Mouse (Mus musculus): Measurements from ENCODE around the gene Rmdn3. TPM values are rescaled to one million over a fixed set of nuclear protein-coding genes. Genes with fewer than 3 reads are reported as not detected.

Gene Rmdn3
- polyA plus RNA-seq, 1 experiment from 2014 or later = 37.9 TPM

- no peak for ATAC-seq (ENCODE audit: borderline replicate concordance, extremely low read depth, low FRiP score, low TSS enrichment)
- H3K27me3 ChIP-seq = peaks cover 11% of the 10 kb centered on the region; the same call in 1 of the 2 replicates
These were observed 8.6 kb upstream of the Rmdn3 start for GRCm38 (mm10) chr2:119165401-119165800.

GRCm38 (mm10) chr2:119163999-119164398, 7.2 kb upstream of the Rmdn3 start:
- Histone ChIP-seq H3K9ac (no peak overlapping the region), H3K4me2 (no peak overlapping the region), H3K9me3 (no peaks in the 10 kb centered on the region), H3K4me1 (peaks cover 15% of the 10 kb centered on the region), H3K27ac (no peak overlapping the region), H3K27me3 (peaks cover 11% of the 10 kb centered on the region; the same call in 1 of the 2 replicates), H3K4me3 (no peak overlapping the region), H3K36me3 (no peaks in the 10 kb centered on the region)
- ATAC-seq (ENCODE audit: borderline replicate concordance, extremely low read depth, low FRiP score, low TSS enrichment) = no peak
- 82% methylated on average over 4 of the region's 4 CpGs for WGBS

More at GRCm38 (mm10) chr2:119165401-119165800, 8.6 kb upstream of the Rmdn3 start:
- no peaks in the 10 kb centered on the region for H3K36me3 ChIP-seq
- H3K27ac ChIP-seq = no peak overlapping the region
- H3K9ac ChIP-seq = no peak overlapping the region
- H3K4me1 ChIP-seq = peaks cover 15% of the 10 kb centered on the region
- no peak overlapping the region for H3K4me2 ChIP-seq
- H3K9me3 ChIP-seq = no peaks in the 10 kb centered on the region
- no peak overlapping the region for H3K4me3 ChIP-seq

DNA sequence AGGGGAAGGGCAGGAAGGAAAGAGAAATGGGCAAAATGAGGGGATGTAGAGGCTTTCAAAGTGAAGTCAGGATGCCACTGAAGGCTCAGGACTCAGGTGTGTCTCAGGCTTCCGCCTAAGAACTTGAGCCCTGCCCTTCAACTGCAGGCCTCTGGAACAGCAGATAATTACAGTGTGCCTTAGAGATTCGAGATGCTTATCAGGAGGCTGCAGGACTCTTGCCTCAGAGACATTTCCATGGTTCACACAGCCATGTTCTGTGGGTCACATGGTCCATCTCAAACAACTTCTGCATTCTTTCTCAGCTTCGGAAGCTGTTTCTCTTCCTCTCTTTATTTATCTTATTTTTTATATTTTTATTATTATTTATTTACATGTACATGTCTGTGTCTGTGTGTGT, 6.3 kb upstream of the Rmdn3 start:
- H3K4me1 ChIP-seq = peaks cover 14% of the 10 kb centered on the region
- H3K27me3 ChIP-seq = peaks cover 9% of the 10 kb centered on the region; the same call in 1 of the 2 replicates
- no peaks in the 10 kb centered on the region for H3K36me3 ChIP-seq
- WGBS = 49% methylated on average over 3 of the region's 3 CpGs
- no peak overlapping the region for H3K27ac ChIP-seq
- no peak overlapping the region for H3K4me2 ChIP-seq
- H3K9ac ChIP-seq = no peak overlapping the region
- H3K4me3 ChIP-seq = no peak overlapping the region
- H3K9me3 ChIP-seq = no peaks in the 10 kb centered on the region
- ATAC-seq (ENCODE audit: borderline replicate concordance, extremely low read depth, low FRiP score, low TSS enrichment) = no peak

GRCm38 (mm10) chr2:119161247-119161646, 4.4 kb upstream of the Rmdn3 start:
- Histone ChIP-seq H3K9ac (no peak overlapping the region), H3K4me2 (no peak overlapping the region), H3K27me3 (peaks cover 6% of the 10 kb centered on the region; the same call in 1 of the 2 replicates), H3K4me3 (no peak overlapping the region), H3K27ac (peak overlapping the region; percentile 44; the same call in 1 of the 2 replicates), H3K4me1 (no peaks in the 10 kb centered on the region), H3K9me3 (no peaks in the 10 kb centered on the region), H3K36me3 (no peaks in the 10 kb centered on the region)
- ATAC-seq (ENCODE audit: borderline replicate concordance, extremely low read depth, low FRiP score, low TSS enrichment) = no peak
- 16% methylated on average over 2 of the region's 2 CpGs for WGBS

DNA sequence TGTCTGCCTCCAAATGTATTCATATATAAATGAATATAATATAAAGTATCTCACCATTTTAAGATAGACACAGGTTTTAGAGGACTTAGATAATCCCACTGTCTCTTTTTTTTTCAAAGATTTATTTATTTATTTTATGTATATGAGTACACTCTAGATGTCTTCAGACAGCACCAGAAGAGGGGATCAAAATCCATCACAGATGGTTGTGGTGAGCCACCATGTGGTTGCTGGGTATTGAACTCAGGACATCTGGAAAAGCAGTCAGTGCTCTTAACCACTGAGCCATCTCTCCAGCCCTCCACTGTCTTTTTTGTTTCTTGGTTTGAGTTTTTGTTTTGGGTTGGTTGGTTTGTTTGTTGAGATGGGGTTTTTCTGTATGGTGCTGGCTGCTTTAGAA, 1.0 kb upstream of the Rmdn3 start:
- H3K36me3 ChIP-seq = peaks cover 14% of the 10 kb centered on the region
- H3K9ac ChIP-seq = no peak overlapping the region
- H3K27me3 ChIP-seq = no peaks in the 10 kb centered on the region
- H3K4me3 ChIP-seq = no peak overlapping the region
- H3K27ac ChIP-seq = no peak overlapping the region
- H3K4me1 ChIP-seq = peaks cover 9% of the 10 kb centered on the region
- ATAC-seq (ENCODE audit: borderline replicate concordance, extremely low read depth, low FRiP score, low TSS enrichment) = no peak
- peak overlapping the region; percentile 87; the same call in 1 of the 2 replicates for H3K4me2 ChIP-seq
- no peaks in the 10 kb centered on the region for H3K9me3 ChIP-seq

- Histone ChIP-seq H3K27me3 (no peaks in the 10 kb centered on the region), H3K27ac (peak overlapping the region; percentile 66), H3K4me2 (peak overlapping the region; percentile 87), H3K4me3 (peak overlapping the region; percentile 99), H3K36me3 (peaks cover 28% of the 10 kb centered on the region), H3K9ac (peak overlapping the region; percentile 95), H3K9me3 (no peaks in the 10 kb centered on the region), H3K4me1 (peaks cover 9% of the 10 kb centered on the region)
- ATAC-seq (ENCODE audit: borderline replicate concordance, extremely low read depth, low FRiP score, low TSS enrichment) = no peak; the same call in 1 of the 2 replicates
- 3% methylated on average over 34 of the region's 34 CpGs for WGBS
These were observed 653 bp downstream of the Rmdn3 start for GRCm38 (mm10) chr2:119156081-119156680.

- no peak; the same call in 1 of the 2 replicates for ATAC-seq (ENCODE audit: borderline replicate concordance, extremely low read depth, low FRiP score, low TSS enrichment)
- no peaks in the 10 kb centered on the region for H3K27me3 ChIP-seq
- H3K9me3 ChIP-seq = no peaks in the 10 kb centered on the region
- H3K4me2 ChIP-seq = peak overlapping the region; percentile 87
- 66% methylated on average over 9 of the region's 9 CpGs for WGBS
- peaks cover 36% of the 10 kb centered on the region for H3K36me3 ChIP-seq
- H3K9ac ChIP-seq = no peak overlapping the region
- no peak overlapping the region for H3K27ac ChIP-seq
- peak overlapping the region; percentile 99; the same call in 1 of the 2 replicates for H3K4me3 ChIP-seq
- H3K4me1 ChIP-seq = peaks cover 9% of the 10 kb centered on the region
These were observed 1.4 kb downstream of the Rmdn3 start for GRCm38 (mm10) chr2:119155388-119155787.

- H3K36me3 ChIP-seq = peaks cover 43% of the 10 kb centered on the region
- WGBS = 69% methylated on average over 2 of the region's 2 CpGs
- no peak overlapping the region for H3K27ac ChIP-seq
- H3K27me3 ChIP-seq = no peaks in the 10 kb centered on the region
- peaks cover 9% of the 10 kb centered on the region for H3K4me1 ChIP-seq
- no peaks in the 10 kb centered on the region for H3K9me3 ChIP-seq
- ATAC-seq (ENCODE audit: borderline replicate concordance, extremely low read depth, low FRiP score, low TSS enrichment) = no peak
- no peak overlapping the region for H3K9ac ChIP-seq
- no peak overlapping the region for H3K4me2 ChIP-seq
- no peak overlapping the region for H3K4me3 ChIP-seq
These were observed 2.2 kb downstream of the Rmdn3 start for GRCm38 (mm10) chr2:119154683-119155082.

- H3K9me3 ChIP-seq = no peaks in the 10 kb centered on the region
- ATAC-seq (ENCODE audit: borderline replicate concordance, extremely low read depth, low FRiP score, low TSS enrichment) = no peak
These were observed 4.6 kb downstream of the Rmdn3 start for GRCm38 (mm10) chr2:119152255-119152654.

DNA sequence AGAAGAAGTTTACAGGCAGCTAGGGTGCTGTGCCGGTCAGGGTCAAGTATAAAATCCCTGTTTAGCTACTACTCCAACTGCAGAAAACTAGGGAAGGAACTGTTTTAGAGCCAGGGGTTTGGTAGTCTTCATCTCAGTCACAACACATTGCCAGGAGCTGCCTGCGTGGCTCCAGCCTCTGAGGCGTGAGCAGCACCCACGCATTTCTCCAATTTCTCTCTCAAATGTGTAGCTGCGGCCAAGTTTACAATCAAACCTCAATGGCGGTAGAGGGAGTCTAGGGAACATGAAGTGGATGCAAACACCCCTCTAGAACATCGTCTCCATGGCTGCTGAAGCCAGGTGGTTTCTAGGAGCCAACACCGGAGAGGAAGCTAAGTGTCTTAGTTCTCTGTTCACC, 9.1 kb downstream of the Rmdn3 start:
- no peak overlapping the region for H3K27ac ChIP-seq
- H3K9ac ChIP-seq = no peak overlapping the region
- no peak for ATAC-seq (ENCODE audit: borderline replicate concordance, extremely low read depth, low FRiP score, low TSS enrichment)
- peaks cover 87% of the 10 kb centered on the region for H3K36me3 ChIP-seq
- no peaks in the 10 kb centered on the region for H3K4me1 ChIP-seq
- no peak overlapping the region for H3K4me2 ChIP-seq
- H3K27me3 ChIP-seq = no peaks in the 10 kb centered on the region
- no peak overlapping the region for H3K4me3 ChIP-seq
- WGBS = 93% methylated on average over 8 of the region's 8 CpGs
- H3K9me3 ChIP-seq = no peaks in the 10 kb centered on the region

More at GRCm38 (mm10) chr2:119152255-119152654, 4.6 kb downstream of the Rmdn3 start:
- Histone ChIP-seq H3K27me3 (no peaks in the 10 kb centered on the region), H3K4me2 (no peak overlapping the region), H3K4me1 (peaks cover 9% of the 10 kb centered on the region), H3K4me3 (no peak overlapping the region), H3K9ac (no peak overlapping the region), H3K27ac (no peak overlapping the region), H3K36me3 (peaks cover 65% of the 10 kb centered on the region)
- WGBS = 74% methylated on average over 6 of the region's 6 CpGs

- no peak overlapping the region for H3K4me3 ChIP-seq
- peaks cover 88% of the 10 kb centered on the region for H3K36me3 ChIP-seq
- H3K27ac ChIP-seq = no peak overlapping the region
- H3K9ac ChIP-seq = no peak overlapping the region
- no peak for ATAC-seq (ENCODE audit: borderline replicate concordance, extremely low read depth, low FRiP score, low TSS enrichment)
- H3K4me1 ChIP-seq = no peaks in the 10 kb centered on the region
- H3K27me3 ChIP-seq = no peaks in the 10 kb centered on the region
- no peaks in the 10 kb centered on the region for H3K9me3 ChIP-seq
- 83% methylated on average over 22 of the region's 22 CpGs for WGBS
- no peak overlapping the region for H3K4me2 ChIP-seq
These were observed 9.6 kb downstream of the Rmdn3 start for GRCm38 (mm10) chr2:119147160-119147678.

DNA sequence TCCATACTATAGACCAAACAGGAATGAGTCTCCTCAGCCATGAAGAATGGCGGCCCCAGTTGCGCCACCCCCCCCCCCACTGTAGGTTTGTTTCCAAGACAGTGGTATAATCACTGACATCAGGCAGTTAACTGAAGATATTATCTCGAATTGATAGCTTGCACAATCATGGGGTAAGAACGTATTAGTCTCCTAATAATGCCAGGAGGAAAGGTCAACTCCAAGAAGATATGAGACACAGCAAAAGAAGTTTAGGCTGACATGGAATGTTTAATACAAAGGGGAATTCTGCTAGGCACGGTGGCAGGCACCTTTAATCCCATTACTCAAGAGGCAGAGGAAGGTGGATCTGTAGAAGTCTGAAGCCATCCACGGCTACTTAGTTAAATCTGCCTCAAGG, 10.4 kb downstream of the Rmdn3 start:
- WGBS = 83% methylated on average over 6 of the region's 6 CpGs
- Histone ChIP-seq H3K36me3 (peaks cover 89% of the 10 kb centered on the region), H3K4me2 (no peak overlapping the region), H3K27ac (no peak overlapping the region), H3K4me3 (no peak overlapping the region), H3K4me1 (no peaks in the 10 kb centered on the region), H3K9me3 (no peaks in the 10 kb centered on the region), H3K27me3 (no peaks in the 10 kb centered on the region), H3K9ac (no peak overlapping the region)
- ATAC-seq (ENCODE audit: borderline replicate concordance, extremely low read depth, low FRiP score, low TSS enrichment) = no peak
